Mouse (Mus musculus) E14TG2a.4 (cell line): ENCODE measurements around the gene Sptb.

Experiments
- H3K27me3 ChIP-seq: 2 replicates; pipeline ENCODE4 v1.6.1; 2014; ENCODE audit warnings: low read length, control low read depth; ENCODE audit not compliant: insufficient read depth
- H3K36me3 ChIP-seq: 2 replicates; pipeline ENCODE4 v1.6.1; 2014; ENCODE audit warnings: low read length, control low read depth; ENCODE audit not compliant: insufficient read depth
- H3K4me1 ChIP-seq: replicated peaks from 2 replicates; pipeline ENCODE4 v1.6.1; 2014; ENCODE audit warnings: low read depth, low read length, control low read depth
- H3K4me3 ChIP-seq: replicated peaks from 2 replicates; pipeline ENCODE4 v1.5.1; 2014; ENCODE audit warnings: mild to moderate bottlenecking, low read length
- H3K9me3 ChIP-seq: 2 replicates; pipeline ENCODE4 v1.6.1; 2014; ENCODE audit warnings: low read length, control low read depth
- CTCF ChIP-seq: conservative IDR thresholded peaks from 2 replicates; pipeline ENCODE4 v1.5.1; 2014; ENCODE audit warnings: low read length
- NANOG ChIP-seq: IDR thresholded peaks from 2 replicates; pipeline ENCODE4 v1.6.1; 2014; ENCODE audit warnings: borderline replicate concordance, low read length, mixed read lengths
- POU5F1 ChIP-seq: IDR thresholded peaks from 2 replicates; pipeline ENCODE4 v1.6.1; 2014; ENCODE audit warnings: low read length, borderline replicate concordance

Sptb gene

GRCm38 (mm10) chr12:76572261-76573251, 137.8 kb downstream of the Sptb start:
- H3K9me3 ChIP-seq = no peaks in the 10 kb centered on the region
- peaks cover 64% of the 10 kb centered on the region for H3K36me3 ChIP-seq
- H3K4me1 ChIP-seq = peaks cover 57% of the 10 kb centered on the region
- no peak for TF ChIP-seq NANOG
- no peak for TF ChIP-seq CTCF
- TF ChIP-seq POU5F1 = no peak
- H3K4me3 ChIP-seq = no peak overlapping the region
- H3K27me3 ChIP-seq = no peaks in the 10 kb centered on the region

- Histone ChIP-seq H3K4me1 (peaks cover 50% of the 10 kb centered on the region), H3K4me3 (peak overlapping the region; percentile 41), H3K9me3 (peaks cover 4% of the 10 kb centered on the region; the same call in 1 of the 2 replicates), H3K27me3 (no peaks in the 10 kb centered on the region), H3K36me3 (peaks cover 63% of the 10 kb centered on the region)
- TF ChIP-seq POU5F1 (no peak), NANOG (no peak), CTCF (no peak)
Observed at GRCm38 (mm10) chr12:76571266-76571665, 139.1 kb downstream of the Sptb start.

- peaks cover 50% of the 10 kb centered on the region for H3K4me1 ChIP-seq
- H3K4me3 ChIP-seq = peak overlapping the region; percentile 41
- no peaks in the 10 kb centered on the region for H3K27me3 ChIP-seq
- H3K9me3 ChIP-seq = peaks cover 4% of the 10 kb centered on the region; the same call in 1 of the 2 replicates
- TF ChIP-seq POU5F1 (no peak), CTCF (no peak), NANOG (no peak)
- peaks cover 63% of the 10 kb centered on the region for H3K36me3 ChIP-seq
Observed at GRCm38 (mm10) chr12:76570221-76570940, 140.0 kb downstream of the Sptb start.

GRCm38 (mm10) chr12:76566284-76566683, 144.1 kb downstream of the Sptb start:
- Histone ChIP-seq H3K27me3 (no peaks in the 10 kb centered on the region), H3K4me1 (peaks cover 46% of the 10 kb centered on the region), H3K9me3 (peaks cover 4% of the 10 kb centered on the region; the same call in 1 of the 2 replicates), H3K36me3 (peaks cover 66% of the 10 kb centered on the region), H3K4me3 (no peak overlapping the region)
- TF ChIP-seq CTCF = no peak
- TF ChIP-seq POU5F1 = no peak
- TF ChIP-seq NANOG = no peak

- peaks cover under 1% of the 10 kb centered on the region; the same call in 1 of the 2 replicates for H3K9me3 ChIP-seq
- H3K36me3 ChIP-seq = peaks cover 70% of the 10 kb centered on the region
- no peak for TF ChIP-seq POU5F1
- TF ChIP-seq NANOG = no peak
- TF ChIP-seq CTCF = no peak
- H3K4me3 ChIP-seq = no peak overlapping the region
- H3K4me1 ChIP-seq = peaks cover 34% of the 10 kb centered on the region
- H3K27me3 ChIP-seq = no peaks in the 10 kb centered on the region
Observed at GRCm38 (mm10) chr12:76562196-76562595, 148.2 kb downstream of the Sptb start.

GRCm38 (mm10) chr12:76558206-76558605, 152.1 kb downstream of the Sptb start:
- Histone ChIP-seq H3K4me3 (no peak overlapping the region), H3K27me3 (no peaks in the 10 kb centered on the region), H3K36me3 (peaks cover 31% of the 10 kb centered on the region), H3K4me1 (peaks cover 54% of the 10 kb centered on the region), H3K9me3 (no peaks in the 10 kb centered on the region)
- TF ChIP-seq NANOG (no peak), CTCF (no peak), POU5F1 (no peak)

GRCm38 (mm10) chr12:76556745-76557389, 153.5 kb downstream of the Sptb start:
- Histone ChIP-seq H3K36me3 (peaks cover 19% of the 10 kb centered on the region), H3K4me1 (peaks cover 51% of the 10 kb centered on the region), H3K27me3 (no peaks in the 10 kb centered on the region), H3K9me3 (no peaks in the 10 kb centered on the region), H3K4me3 (no peak overlapping the region)
- TF ChIP-seq NANOG = no peak
- TF ChIP-seq CTCF = no peak
- no peak for TF ChIP-seq POU5F1

GRCm38 (mm10) chr12:76556187-76556586, 154.2 kb downstream of the Sptb start:
- Histone ChIP-seq H3K4me1 (peaks cover 58% of the 10 kb centered on the region), H3K27me3 (no peaks in the 10 kb centered on the region), H3K9me3 (no peaks in the 10 kb centered on the region), H3K4me3 (no peak overlapping the region), H3K36me3 (peaks cover 14% of the 10 kb centered on the region)
- TF ChIP-seq NANOG (no peak), CTCF (no peak), POU5F1 (no peak)

GRCm38 (mm10) chr12:76554871-76555386, 155.4 kb downstream of the Sptb start:
- Histone ChIP-seq H3K4me3 (no peak overlapping the region), H3K4me1 (peaks cover 70% of the 10 kb centered on the region), H3K9me3 (no peaks in the 10 kb centered on the region), H3K27me3 (no peaks in the 10 kb centered on the region), H3K36me3 (peaks cover 5% of the 10 kb centered on the region; the same call in 1 of the 2 replicates)
- no peak for TF ChIP-seq CTCF
- TF ChIP-seq NANOG = no peak
- TF ChIP-seq POU5F1 = no peak
